Mouse (Mus musculus): ENCODE measurements at regions not wholly inside any gene's neighbourhood (a gene's known extent, or its start where the extent isn't known, plus 50 kb on each side); places are given as distances from the start of the nearest gene placed in this dataset.

GRCm38 (mm10) chr1:161607446-161607845, 113.0 kb downstream of the Tnfsf18 start:
- TF ChIP-seq CTCF (IDR thresholded peaks at IDR 0.05; ENCODE audit: borderline replicate concordance, extremely low read depth, insufficient read depth, insufficient read length) (no peak), POLR2A (IDR thresholded peaks at IDR 0.05; ENCODE audit: borderline replicate concordance, extremely low read depth, insufficient read depth, insufficient read length, poor library complexity, severe bottlenecking) (no peak)
- DNase-seq (ENCODE audit: low read depth), result peak; percentile 37

- TF ChIP-seq CTCF (IDR thresholded peaks at IDR 0.05; ENCODE audit: borderline replicate concordance, extremely low read depth, insufficient read depth, insufficient read length) (no peak), POLR2A (IDR thresholded peaks at IDR 0.05; ENCODE audit: borderline replicate concordance, extremely low read depth, insufficient read depth, insufficient read length, poor library complexity, severe bottlenecking) (no peak)
- no peak for DNase-seq (ENCODE audit: low read depth)
Measured at GRCm38 (mm10) chr1:161602150-161602549, 107.7 kb downstream of the Tnfsf18 start.

GRCm38 (mm10) chr1:161601167-161601566, 106.7 kb downstream of the Tnfsf18 start:
- TF ChIP-seq POLR2A (IDR thresholded peaks at IDR 0.05; ENCODE audit: borderline replicate concordance, extremely low read depth, insufficient read depth, insufficient read length, poor library complexity, severe bottlenecking) (no peak), CTCF (IDR thresholded peaks at IDR 0.05; ENCODE audit: borderline replicate concordance, extremely low read depth, insufficient read depth, insufficient read length) (no peak)
- no peak for DNase-seq (ENCODE audit: low read depth)

- TF ChIP-seq POLR2A (IDR thresholded peaks at IDR 0.05; ENCODE audit: borderline replicate concordance, extremely low read depth, insufficient read depth, insufficient read length, poor library complexity, severe bottlenecking), result no peak
- TF ChIP-seq CTCF (IDR thresholded peaks at IDR 0.05; ENCODE audit: borderline replicate concordance, extremely low read depth, insufficient read depth, insufficient read length), result no peak
Measured at GRCm38 (mm10) chr1:161598167-161598566, 103.7 kb downstream of the Tnfsf18 start.

GRCm38 (mm10) chr1:161576530-161576929, 82.1 kb downstream of the Tnfsf18 start:
- TF ChIP-seq POLR2A (IDR thresholded peaks at IDR 0.05; ENCODE audit: borderline replicate concordance, extremely low read depth, insufficient read depth, insufficient read length, poor library complexity, severe bottlenecking) (no peak), CTCF (IDR thresholded peaks at IDR 0.05; ENCODE audit: borderline replicate concordance, extremely low read depth, insufficient read depth, insufficient read length) (no peak)
- peak; percentile 14 for DNase-seq (ENCODE audit: low read depth)

More at GRCm38 (mm10) chr1:161598167-161598566, 103.7 kb downstream of the Tnfsf18 start:
- no peak for DNase-seq (ENCODE audit: low read depth)

- peak; percentile 88 for DNase-seq (ENCODE audit: low read depth)
- no peak for TF ChIP-seq POLR2A (IDR thresholded peaks at IDR 0.05; ENCODE audit: borderline replicate concordance, extremely low read depth, insufficient read depth, insufficient read length, poor library complexity, severe bottlenecking)
- no peak for TF ChIP-seq CTCF (IDR thresholded peaks at IDR 0.05; ENCODE audit: borderline replicate concordance, extremely low read depth, insufficient read depth, insufficient read length)
Measured at GRCm38 (mm10) chr1:161575939-161576338, 81.5 kb downstream of the Tnfsf18 start.

GRCm38 (mm10) chr1:161575171-161575570, 80.7 kb downstream of the Tnfsf18 start:
- TF ChIP-seq POLR2A (IDR thresholded peaks at IDR 0.05; ENCODE audit: borderline replicate concordance, extremely low read depth, insufficient read depth, insufficient read length, poor library complexity, severe bottlenecking) (no peak), CTCF (IDR thresholded peaks at IDR 0.05; ENCODE audit: borderline replicate concordance, extremely low read depth, insufficient read depth, insufficient read length) (no peak)
- no peak for DNase-seq (ENCODE audit: low read depth)

GRCm38 (mm10) chr1:161570762-161571161, 76.3 kb downstream of the Tnfsf18 start:
- TF ChIP-seq CTCF (IDR thresholded peaks at IDR 0.05; ENCODE audit: borderline replicate concordance, extremely low read depth, insufficient read depth, insufficient read length), result no peak
- no peak for TF ChIP-seq POLR2A (IDR thresholded peaks at IDR 0.05; ENCODE audit: borderline replicate concordance, extremely low read depth, insufficient read depth, insufficient read length, poor library complexity, severe bottlenecking)
- no peak for DNase-seq (ENCODE audit: low read depth)

GRCm38 (mm10) chr1:161567826-161568225, 73.4 kb downstream of the Tnfsf18 start:
- TF ChIP-seq POLR2A (IDR thresholded peaks at IDR 0.05; ENCODE audit: borderline replicate concordance, extremely low read depth, insufficient read depth, insufficient read length, poor library complexity, severe bottlenecking), result no peak
- no peak for TF ChIP-seq CTCF (IDR thresholded peaks at IDR 0.05; ENCODE audit: borderline replicate concordance, extremely low read depth, insufficient read depth, insufficient read length)
- no peak for DNase-seq (ENCODE audit: low read depth)

GRCm38 (mm10) chr1:161560368-161560767, 65.9 kb downstream of the Tnfsf18 start:
- no peak for TF ChIP-seq POLR2A (IDR thresholded peaks at IDR 0.05; ENCODE audit: borderline replicate concordance, extremely low read depth, insufficient read depth, insufficient read length, poor library complexity, severe bottlenecking)
- TF ChIP-seq CTCF (IDR thresholded peaks at IDR 0.05; ENCODE audit: borderline replicate concordance, extremely low read depth, insufficient read depth, insufficient read length), result no peak
- DNase-seq (ENCODE audit: low read depth), result no peak

Measured in brain, embryonic 14.5 days (tissue).